Mouse (Mus musculus): ENCODE results near the gene Gpr87. TPM values are rescaled to one million over a fixed set of nuclear protein-coding genes. Genes with fewer than 3 reads are reported as not detected.

Gpr87 gene
- polyA plus RNA-seq, 2 experiments from 2014 or later, result not detected

DNA sequence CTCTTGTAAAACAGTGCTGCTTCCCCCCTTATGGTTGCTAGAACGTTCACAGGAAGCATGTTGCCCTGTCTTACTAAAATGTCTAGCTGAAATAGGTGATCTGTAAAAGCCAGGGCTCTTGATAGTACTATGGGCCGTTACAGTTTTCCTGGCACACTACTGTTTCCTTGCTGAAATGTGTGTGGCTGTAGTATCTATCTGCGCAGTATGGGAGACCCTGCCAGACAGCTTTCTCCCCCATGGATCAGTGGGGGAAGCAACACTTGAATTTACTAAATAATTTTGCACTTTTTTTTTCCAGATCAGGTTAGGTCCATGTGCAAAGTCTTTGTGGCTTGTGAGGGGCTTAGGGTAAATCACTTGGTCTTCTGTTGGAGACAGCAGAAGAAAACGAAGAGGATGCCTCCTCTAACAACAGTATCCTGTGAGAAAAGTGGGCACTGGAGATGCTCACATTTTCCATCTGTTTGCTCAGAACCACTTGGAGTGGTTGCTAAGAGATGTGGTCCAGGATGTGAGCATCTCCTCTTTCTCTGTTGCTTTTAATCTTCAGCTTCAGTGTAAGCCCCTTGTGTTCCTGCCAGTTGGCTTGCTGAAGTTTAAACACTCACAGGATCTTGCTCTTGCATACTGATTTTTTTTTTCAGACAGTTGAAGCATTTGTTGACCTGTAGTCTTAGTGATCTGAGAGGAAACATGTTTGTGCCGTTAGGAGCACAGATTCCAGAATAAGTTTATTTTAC is 58.8 kb downstream of the Gpr87 start:
- no peak for ATAC-seq

DNA sequence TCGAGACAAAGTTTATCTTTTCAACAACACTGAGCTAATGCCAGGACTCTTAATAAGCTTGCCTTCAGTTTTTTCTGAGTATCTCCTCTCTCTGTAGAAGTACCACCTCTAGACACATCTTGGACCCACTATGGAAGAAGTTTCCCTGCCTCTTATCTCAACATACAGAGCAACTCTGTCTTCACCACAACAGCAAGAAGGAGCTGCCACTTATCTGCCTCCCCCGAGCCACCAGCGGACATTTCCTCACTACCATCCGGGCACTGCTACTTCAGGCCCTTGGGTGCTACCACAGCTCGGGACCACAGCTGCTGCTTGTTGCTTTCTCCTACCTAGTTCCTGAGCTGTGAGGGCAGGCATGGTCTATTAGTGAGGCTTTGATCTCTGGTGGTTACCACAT is 61.7 kb downstream of the Gpr87 start:
- ATAC-seq, result no peak

DNA sequence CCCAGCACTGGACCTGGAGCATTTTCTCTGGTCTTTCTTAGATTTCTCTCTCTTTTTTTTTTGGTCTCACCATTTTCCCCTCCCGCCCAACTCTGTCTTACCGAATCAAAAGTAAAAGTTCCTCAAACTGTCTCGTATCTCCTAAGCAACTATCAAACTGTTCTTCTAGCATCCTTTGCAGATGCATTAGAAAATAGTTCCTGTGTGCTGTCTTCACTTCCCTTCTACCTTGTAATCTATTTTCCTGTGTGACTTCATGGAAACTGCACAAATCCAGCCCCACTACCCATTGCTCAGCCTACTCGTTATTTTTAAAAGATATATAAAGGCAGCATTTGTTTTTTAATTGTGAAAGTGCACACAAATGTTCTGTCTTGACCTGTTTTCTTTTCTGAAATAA is 62.9 kb downstream of the Gpr87 start:
- peak; percentile 61 for ATAC-seq

DNA sequence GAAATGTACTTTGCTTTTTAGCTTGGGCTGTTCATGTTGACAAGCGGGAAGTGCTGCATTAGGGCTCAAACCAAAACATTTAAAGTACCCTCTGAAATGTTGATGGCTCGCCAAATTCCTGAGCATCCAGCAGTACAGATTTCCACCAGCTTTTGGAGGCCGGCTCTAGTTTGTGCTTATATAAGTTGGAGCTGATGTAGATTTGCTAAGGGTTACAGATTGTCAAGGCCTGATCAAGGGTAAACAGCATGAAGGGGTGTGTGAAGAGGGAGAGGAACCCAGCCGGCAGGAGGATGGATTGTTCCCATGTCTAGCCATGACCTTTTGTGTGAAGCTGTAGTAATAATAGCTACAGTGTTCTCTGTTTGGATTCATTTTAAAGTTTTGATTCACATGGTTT is 63.8 kb downstream of the Gpr87 start:
- ATAC-seq, result no peak

DNA sequence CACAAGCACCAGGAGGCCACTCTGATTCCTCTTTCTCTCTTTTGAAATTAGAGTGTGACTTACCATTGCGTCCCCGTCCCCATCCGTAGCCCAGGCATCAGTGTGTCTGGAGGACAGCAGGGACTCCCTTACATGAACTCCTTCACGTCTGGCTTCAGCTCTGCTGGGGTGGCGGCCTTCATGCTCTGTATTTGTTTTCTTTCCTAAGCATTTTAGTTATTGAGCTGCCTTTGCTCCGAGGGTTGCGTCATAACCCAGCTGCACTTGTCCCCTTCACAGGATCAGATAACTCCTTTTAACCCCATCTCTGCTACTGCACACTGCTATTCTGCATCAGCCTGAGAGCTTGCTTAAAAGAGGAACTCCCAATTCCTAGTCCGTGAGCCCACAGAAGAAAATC is 64.5 kb downstream of the Gpr87 start:
- peak; percentile 50 for ATAC-seq

DNA sequence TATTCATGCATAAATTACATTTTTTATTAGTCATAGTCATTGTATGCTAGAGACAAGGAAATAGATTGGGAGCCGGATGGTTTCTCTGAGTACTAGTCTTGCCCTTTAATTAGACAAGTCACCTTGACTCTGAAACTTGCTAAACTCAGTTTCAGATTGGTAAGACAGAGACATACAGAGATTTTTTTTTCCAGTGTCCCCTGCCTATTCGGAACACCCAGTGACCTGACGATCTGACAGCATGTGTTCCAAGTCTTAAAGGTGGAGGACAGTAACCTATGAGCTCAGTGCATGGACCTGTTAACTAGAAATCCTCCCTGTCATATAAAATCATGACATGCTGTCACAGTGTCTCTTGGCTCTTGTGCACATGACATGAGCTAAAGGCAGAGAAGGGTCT is 65.4 kb downstream of the Gpr87 start:
- ATAC-seq, result no peak

Other genes starting within 250 kb of the Gpr87 start
- under 1 TPM; 0.50 to 0.61 TPM for gene Med12l, start 189.3 kb downstream of the Gpr87 start, polyA plus RNA-seq (2017; shearing (Covaris generic))
- 10 to 100 TPM; 37.2 to 38.7 TPM for gene Gpr171, start 93.3 kb downstream of the Gpr87 start, polyA plus RNA-seq (2017; shearing (Covaris generic))
- gene P2ry14, start 41.5 kb downstream of the Gpr87 start, polyA plus RNA-seq (2017; shearing (Covaris generic)), result 1 to 10 TPM; 4.8 to 5.2 TPM
- gene P2ry13, start 15.8 kb upstream of the Gpr87 start, polyA plus RNA-seq (2017; shearing (Covaris generic)), result under 1 TPM; 0.67 to 0.71 TPM
- gene P2ry12, start 67.8 kb upstream of the Gpr87 start, polyA plus RNA-seq (2017; shearing (Covaris generic)), result under 1 TPM in 1 of 2 experiments, not detected in 1; 0.48 TPM
- gene Igsf10, start 149.3 kb upstream of the Gpr87 start, polyA plus RNA-seq (2017; shearing (Covaris generic)), result not detected

All from CD4-positive, CD25-positive, alpha-beta regulatory T cell, adult 4 months (primary cell).